Mouse (Mus musculus) C2C12 (cell line): ENCODE measurements around the gene Olfr281. TPM values are rescaled to one million over a fixed set of nuclear protein-coding genes. Genes with fewer than 3 reads are reported as not detected.

Source experiments
- H3K27me3 ChIP-seq: one replicate; pipeline ENCODE4 v1.6.1; 2011; ENCODE audit not compliant: control insufficient read depth, insufficient read depth, insufficient read length
- H3K36me3 ChIP-seq: one replicate; pipeline ENCODE4 v1.6.1; 2011; ENCODE audit not compliant: control insufficient read depth, insufficient read depth
- H3K4me3 ChIP-seq: one replicate; pipeline ENCODE4 v1.5.1; 2011; ENCODE audit warnings: mild to moderate bottlenecking, control low read depth; ENCODE audit not compliant: poor library complexity, insufficient read depth, severe bottlenecking
- H3K79me2 ChIP-seq: one replicate; pipeline ENCODE4 v1.6.1; 2011; ENCODE audit not compliant: control insufficient read depth, insufficient read depth
- H3K79me3 ChIP-seq: one replicate; pipeline ENCODE4 v1.6.1; 2011; ENCODE audit warnings: low read depth, control low read depth
- H3ac ChIP-seq: one replicate; pipeline ENCODE3; 2011; ENCODE audit warnings: low read depth; ENCODE audit not compliant: control insufficient read depth, insufficient read length
- CEBPB ChIP-seq: IDR thresholded peaks from one replicate; pipeline ENCODE4 v1.6.1; 2011; ENCODE audit warnings: low read depth, mild to moderate bottlenecking, control low read depth, moderate library complexity
- USF1 ChIP-seq: IDR thresholded peaks from one replicate; pipeline ENCODE4 v1.6.1; 2011; ENCODE audit warnings: low read depth, mild to moderate bottlenecking, control low read depth, moderate library complexity
- polyA plus RNA-seq: library from polyadenylated mRNA; unstranded; fragments of >200 nt; fragmentation: generic; extraction: Trizol; gene quantifications from one replicate; pipeline ENCODE4 v1.2.1, GENCODE M21; 2012; ENCODE audit warnings: missing spikeins

Olfr281 gene
- polyA plus RNA-seq, 1 experiment, result not detected

- H3K79me3 ChIP-seq, result no peaks in the 10 kb centered on the region
- H3K36me3 ChIP-seq, result no peaks in the 10 kb centered on the region
- no peaks in the 10 kb centered on the region for H3K27me3 ChIP-seq
- no peak overlapping the region for H3ac ChIP-seq
- no peak overlapping the region for H3K4me3 ChIP-seq
- H3K79me2 ChIP-seq, result no peaks in the 10 kb centered on the region
- TF ChIP-seq CEBPB, result no peak
- peak; percentile 5 for TF ChIP-seq USF1
Measured at GRCm38 (mm10) chr15:98509387-98509786, 57.0 kb downstream of the Olfr281 start.

Other genes starting within 250 kb of the Olfr281 start
- gene Gm44579, start 231.6 kb upstream of the Olfr281 start, polyA plus RNA-seq, result not detected
- gene Olfr287, start 231.5 kb upstream of the Olfr281 start, polyA plus RNA-seq, result not detected
- gene Olfr286, start 218.1 kb upstream of the Olfr281 start, polyA plus RNA-seq, result not detected
- not detected for gene H1fnt, start 195.3 kb upstream of the Olfr281 start, polyA plus RNA-seq
- gene Zfp641, start 156.4 kb upstream of the Olfr281 start, polyA plus RNA-seq, result not detected
- not detected for gene Olfr285, start 135.2 kb upstream of the Olfr281 start, polyA plus RNA-seq
- gene Olfr284, start 111.6 kb upstream of the Olfr281 start, polyA plus RNA-seq, result not detected
- gene Olfr283, start 71.6 kb upstream of the Olfr281 start, polyA plus RNA-seq, result not detected
- gene Olfr282, start 21.4 kb upstream of the Olfr281 start, polyA plus RNA-seq, result not detected
- not detected for gene OR5BS1P, start 17.3 kb downstream of the Olfr281 start, polyA plus RNA-seq
- gene Lalba, start 30.1 kb downstream of the Olfr281 start, polyA plus RNA-seq, result not detected
- gene Olfr279, start 39.8 kb downstream of the Olfr281 start, polyA plus RNA-seq, result not detected
- gene Kansl2, start 81.7 kb downstream of the Olfr281 start, polyA plus RNA-seq, result 178 TPM
- gene Ccnt1, start 118.3 kb downstream of the Olfr281 start, polyA plus RNA-seq, result 13.4 TPM
- gene 4930415O20Rik, start 118.4 kb downstream of the Olfr281 start, polyA plus RNA-seq, result 0.09 TPM
- gene Adcy6, start 157.5 kb downstream of the Olfr281 start, polyA plus RNA-seq, result 52.6 TPM
- 112 TPM for gene Cacnb3, start 178.3 kb downstream of the Olfr281 start, polyA plus RNA-seq
- 140 TPM for gene Ddx23, start 210.3 kb downstream of the Olfr281 start, polyA plus RNA-seq
- 10.5 TPM for gene Rnd1, start 224.9 kb downstream of the Olfr281 start, polyA plus RNA-seq